Mouse (Mus musculus): Measurements from ENCODE around the gene 2010300C02Rik. TPM values are rescaled to one million over a fixed set of nuclear protein-coding genes. Genes with fewer than 3 reads are reported as not detected.
"Not testable (repeated sequence)": the region's sequence is repeated elsewhere in the genome, so short reads cannot be mapped to it uniquely, and the experiment has no call there.

2010300C02Rik gene
- polyA plus RNA-seq, 1 experiment from 2014 or later = 0.65 TPM

DNA sequence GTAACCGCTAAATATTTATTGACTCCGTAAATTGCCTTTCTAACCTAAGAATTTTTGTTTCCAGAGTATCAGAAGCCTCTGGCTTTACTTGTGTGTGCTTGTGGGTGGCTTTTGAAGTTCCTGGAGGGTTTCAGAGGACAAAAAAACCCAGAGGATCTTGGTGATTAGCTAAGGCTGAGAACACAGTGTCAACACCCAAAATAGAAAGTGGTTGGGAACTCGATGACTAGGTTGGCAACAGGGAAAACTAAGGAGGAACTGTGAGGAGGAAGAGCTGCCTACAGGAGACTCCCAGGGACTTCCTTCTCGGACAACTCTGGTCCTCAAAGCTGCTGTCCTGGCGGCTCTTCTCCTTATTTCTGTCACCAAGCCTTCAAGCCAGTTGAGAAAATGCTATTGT lies 1.2 kb upstream of the 2010300C02Rik start:
- H3K27me3 ChIP-seq (ENCODE audit: control insufficient read depth, insufficient read depth, low read length) = peaks cover 9% of the 10 kb centered on the region; the same call in 1 of the 2 replicates
- WGBS = 72% methylated on average over 5 of the region's 5 CpGs
- no peak for ATAC-seq (replicated peaks; ENCODE audit: insufficient number of reproducible peaks, low FRiP score, low TSS enrichment, low read depth)

DNA sequence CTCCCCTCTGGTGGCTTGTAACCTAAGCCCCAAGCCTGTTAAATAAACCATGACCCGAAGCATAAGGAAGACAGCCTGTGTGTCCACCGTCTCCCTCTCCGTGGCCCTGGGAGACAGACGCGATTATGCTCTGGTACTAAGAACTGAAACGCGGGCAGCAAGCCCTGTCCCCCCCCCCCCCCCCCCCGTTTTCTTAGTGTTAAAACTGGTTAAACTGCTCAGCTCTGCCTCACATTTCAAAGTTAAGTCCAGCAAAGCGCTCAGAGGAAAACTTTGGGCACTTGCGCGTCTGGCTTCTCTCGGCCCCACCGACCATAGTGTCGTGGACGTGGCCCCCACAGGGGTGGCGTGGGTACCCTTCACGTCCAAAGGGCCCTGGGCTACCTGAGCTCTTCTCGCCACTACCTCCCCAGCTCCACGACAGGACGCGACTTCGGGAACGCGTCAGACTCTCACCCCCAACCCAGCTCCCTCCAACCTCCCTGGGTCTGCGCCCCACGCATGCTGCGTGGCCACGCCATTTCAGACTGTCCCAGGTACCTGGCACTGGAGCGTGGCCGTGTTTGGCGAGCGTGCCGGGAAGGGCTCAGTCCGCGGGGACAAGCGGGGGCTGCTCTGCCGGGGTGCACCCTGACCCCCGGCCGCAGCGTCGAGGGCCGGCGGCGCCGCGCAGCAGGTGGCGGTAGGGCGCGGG lies 708 bp downstream of the 2010300C02Rik start:
- peak overlapping the region; percentile 98 for H3K4me2 ChIP-seq (ENCODE audit: low read depth, low read length)
- no peaks in the 10 kb centered on the region for H3K4me1 ChIP-seq (ENCODE audit: control insufficient read depth, insufficient read depth, low read length)
- peak overlapping the region; percentile 57 for H3K9ac ChIP-seq (replicated peaks; ENCODE audit: low read length)
- H3K36me3 ChIP-seq (replicated peaks; ENCODE audit: control insufficient read depth, insufficient read depth, low read depth, low read length) = no peaks in the 10 kb centered on the region
- H3K9me3 ChIP-seq (replicated peaks; ENCODE audit: control insufficient read depth, low read length) = no peaks in the 10 kb centered on the region
- H3K4me3 ChIP-seq (ENCODE audit: low read depth, low read length) = peak overlapping the region; percentile 56
- DNase-seq (ENCODE audit: low spot score) (peak; percentile 17), ATAC-seq (replicated peaks; ENCODE audit: insufficient number of reproducible peaks, low FRiP score, low TSS enrichment, low read depth) (peak; percentile 68; the same call in 1 of the 2 replicates)
- 3% methylated on average over 44 of the region's 49 CpGs for WGBS
- H3K27ac ChIP-seq (replicated peaks; ENCODE audit: low read depth, low read length) = no peak overlapping the region
- H3K27me3 ChIP-seq (ENCODE audit: control insufficient read depth, insufficient read depth, low read length) = peaks cover 9% of the 10 kb centered on the region; the same call in 1 of the 2 replicates

More for the DNA sequence above, 1.2 kb upstream of the 2010300C02Rik start:
- Histone ChIP-seq H3K9ac (replicated peaks; ENCODE audit: low read length) (no peak overlapping the region), H3K36me3 (replicated peaks; ENCODE audit: control insufficient read depth, insufficient read depth, low read depth, low read length) (no peaks in the 10 kb centered on the region), H3K4me1 (ENCODE audit: control insufficient read depth, insufficient read depth, low read length) (no peaks in the 10 kb centered on the region), H3K9me3 (replicated peaks; ENCODE audit: control insufficient read depth, low read length) (no peaks in the 10 kb centered on the region), H3K4me2 (ENCODE audit: low read depth, low read length) (no peak overlapping the region), H3K27ac (replicated peaks; ENCODE audit: low read depth, low read length) (no peak overlapping the region), H3K4me3 (ENCODE audit: low read depth, low read length) (no peak overlapping the region)
- no peak for DNase-seq (ENCODE audit: low spot score)

DNA sequence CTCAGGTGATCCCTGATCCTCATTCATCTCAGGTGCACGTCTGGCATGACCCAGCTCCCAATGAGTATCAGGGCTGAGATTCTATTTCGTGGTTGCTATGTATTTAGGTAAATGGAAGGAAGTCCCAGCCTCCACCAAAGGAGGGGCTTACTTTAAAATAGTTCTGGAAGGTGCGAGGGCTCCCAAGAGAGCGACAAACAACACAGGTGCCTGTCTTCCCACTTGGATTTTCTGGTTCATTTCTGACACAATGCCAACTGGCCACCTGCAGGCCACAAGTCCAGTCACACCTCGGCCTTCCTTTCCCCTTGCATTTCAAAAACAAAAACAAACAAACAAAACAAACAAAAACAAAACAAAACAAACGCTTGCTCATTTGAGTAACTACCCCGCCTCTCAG lies 1.4 kb downstream of the 2010300C02Rik start:
- no peak overlapping the region for H3K27ac ChIP-seq (replicated peaks; ENCODE audit: low read depth, low read length)
- no peak overlapping the region for H3K4me3 ChIP-seq (ENCODE audit: low read depth, low read length)
- H3K27me3 ChIP-seq (ENCODE audit: control insufficient read depth, insufficient read depth, low read length) = peaks cover 9% of the 10 kb centered on the region; the same call in 1 of the 2 replicates
- no peak overlapping the region for H3K9ac ChIP-seq (replicated peaks; ENCODE audit: low read length)
- no peak for DNase-seq (ENCODE audit: low spot score)
- no peak for ATAC-seq (replicated peaks; ENCODE audit: insufficient number of reproducible peaks, low FRiP score, low TSS enrichment, low read depth)
- no peaks in the 10 kb centered on the region for H3K36me3 ChIP-seq (replicated peaks; ENCODE audit: control insufficient read depth, insufficient read depth, low read depth, low read length)
- H3K4me1 ChIP-seq (ENCODE audit: control insufficient read depth, insufficient read depth, low read length) = no peaks in the 10 kb centered on the region
- WGBS = 44% methylated on average over 7 of the region's 7 CpGs
- H3K4me2 ChIP-seq (ENCODE audit: low read depth, low read length) = no peak overlapping the region
- no peaks in the 10 kb centered on the region for H3K9me3 ChIP-seq (replicated peaks; ENCODE audit: control insufficient read depth, low read length)

DNA sequence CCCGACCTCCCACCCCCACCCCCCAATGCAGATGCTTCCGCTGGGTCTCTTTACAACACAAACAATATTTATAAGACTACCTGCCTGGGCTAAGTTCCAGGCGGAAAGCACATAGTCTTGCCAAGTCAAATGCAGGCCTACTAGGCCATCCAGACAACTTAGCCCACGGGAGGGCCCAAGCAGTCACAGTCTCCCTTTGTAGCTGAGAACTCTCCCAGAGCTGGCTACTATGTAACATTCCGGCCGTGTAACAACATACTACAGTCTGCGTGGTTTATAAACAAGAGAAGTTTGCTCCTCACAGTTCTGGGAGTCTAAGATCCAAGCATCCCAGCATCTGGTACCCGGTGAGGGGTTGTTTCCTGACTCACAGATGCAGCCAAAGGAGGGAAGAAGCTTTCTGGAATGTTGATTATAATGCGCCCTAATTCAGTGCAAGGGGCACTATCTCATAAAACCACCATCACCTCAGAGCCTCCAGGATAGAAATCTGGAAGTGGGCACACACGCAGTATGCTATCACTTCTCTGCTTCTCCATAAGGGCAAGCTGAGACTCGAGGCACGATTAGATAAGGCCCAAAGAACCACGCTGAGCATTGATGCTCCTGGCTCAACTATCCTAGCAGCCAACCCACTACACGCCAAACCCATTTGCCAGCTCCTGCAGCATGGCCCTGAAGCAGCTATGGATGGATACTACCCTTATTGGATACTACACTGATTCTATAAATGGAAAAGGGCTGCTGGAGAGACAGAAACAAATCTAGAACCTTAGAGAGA lies 2.3 kb downstream of the 2010300C02Rik start:
- H3K27ac ChIP-seq (replicated peaks; ENCODE audit: low read depth, low read length) = no peak overlapping the region
- ATAC-seq (replicated peaks; ENCODE audit: insufficient number of reproducible peaks, low FRiP score, low TSS enrichment, low read depth) = no peak
- no peak overlapping the region for H3K4me3 ChIP-seq (ENCODE audit: low read depth, low read length)
- H3K27me3 ChIP-seq (ENCODE audit: control insufficient read depth, insufficient read depth, low read length) = peaks cover 9% of the 10 kb centered on the region; the same call in 1 of the 2 replicates
- no peaks in the 10 kb centered on the region for H3K4me1 ChIP-seq (ENCODE audit: control insufficient read depth, insufficient read depth, low read length)
- WGBS = 80% methylated on average over 14 of the region's 14 CpGs
- H3K4me2 ChIP-seq (ENCODE audit: low read depth, low read length) = no peak overlapping the region
- H3K9me3 ChIP-seq (replicated peaks; ENCODE audit: control insufficient read depth, low read length) = no peaks in the 10 kb centered on the region
- DNase-seq (ENCODE audit: low spot score) = no peak
- no peaks in the 10 kb centered on the region for H3K36me3 ChIP-seq (replicated peaks; ENCODE audit: control insufficient read depth, insufficient read depth, low read depth, low read length)
- H3K9ac ChIP-seq (replicated peaks; ENCODE audit: low read length) = no peak overlapping the region

DNA sequence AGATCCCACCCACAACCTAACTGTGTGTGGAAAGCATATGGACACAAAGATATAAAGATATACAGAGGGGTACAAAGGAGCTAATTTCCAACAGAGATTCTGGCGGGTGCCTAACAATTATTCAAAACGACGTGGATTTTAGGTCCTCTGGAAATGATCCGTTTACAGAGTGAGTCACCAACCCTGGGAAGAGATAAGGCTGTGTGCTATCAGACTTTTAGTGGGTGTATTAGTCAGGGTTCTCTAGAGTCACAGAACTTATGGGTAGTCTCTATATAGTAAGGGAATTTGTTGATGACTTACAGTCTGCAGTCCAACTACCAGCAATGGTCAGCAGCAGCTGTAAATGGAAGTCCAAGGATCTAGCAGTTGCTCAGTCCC lies 7.5 kb downstream of the 2010300C02Rik start:
- ATAC-seq (replicated peaks; ENCODE audit: insufficient number of reproducible peaks, low FRiP score, low TSS enrichment, low read depth); H3K9me3 ChIP-seq (replicated peaks; ENCODE audit: control insufficient read depth, low read length); H3K4me2 ChIP-seq (ENCODE audit: low read depth, low read length); H3K27ac ChIP-seq (replicated peaks; ENCODE audit: low read depth, low read length); H3K36me3 ChIP-seq (replicated peaks; ENCODE audit: control insufficient read depth, insufficient read depth, low read depth, low read length); H3K4me1 ChIP-seq (ENCODE audit: control insufficient read depth, insufficient read depth, low read length); DNase-seq (ENCODE audit: low spot score); H3K4me3 ChIP-seq (ENCODE audit: low read depth, low read length); H3K27me3 ChIP-seq (ENCODE audit: control insufficient read depth, insufficient read depth, low read length); H3K9ac ChIP-seq (replicated peaks; ENCODE audit: low read length): not testable (repeated sequence)
- 81% methylated on average over 4 of the region's 4 CpGs for WGBS

DNA sequence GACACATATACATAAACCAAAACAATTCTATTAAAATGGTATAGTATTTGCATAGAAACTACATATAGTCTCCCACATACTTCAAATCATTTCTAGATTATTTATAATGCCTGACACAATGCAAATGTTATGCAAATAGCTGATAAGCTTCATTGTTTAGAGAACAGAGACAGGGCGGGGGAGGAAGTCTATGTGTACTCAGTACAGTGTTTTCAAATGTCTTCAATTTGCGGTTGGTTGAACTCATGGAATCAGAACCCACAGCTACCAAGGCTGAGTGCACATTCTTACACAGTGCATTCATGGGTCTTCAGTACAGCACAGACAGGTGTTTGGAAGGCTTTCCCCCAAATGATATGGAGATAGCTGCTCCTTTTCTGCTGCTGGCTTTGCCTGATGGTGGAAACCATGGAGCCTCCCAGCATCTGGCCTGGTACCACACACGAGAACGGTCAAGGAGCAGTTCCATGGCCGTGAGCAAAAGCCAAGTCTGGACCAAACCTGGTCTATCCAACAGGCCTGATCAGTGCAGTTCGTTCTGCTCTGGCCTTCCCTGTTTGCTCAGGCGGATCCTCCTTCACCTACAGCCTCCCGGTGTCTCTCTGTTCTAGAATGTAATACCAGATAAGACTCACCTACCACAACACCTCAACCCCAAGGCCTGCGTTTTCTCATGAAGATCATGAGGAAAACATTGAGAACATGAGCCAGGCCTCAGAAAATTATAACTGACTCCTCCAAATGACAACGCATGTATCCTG lies 8.1 kb downstream of the 2010300C02Rik start:
- no peak overlapping the region for H3K4me2 ChIP-seq (ENCODE audit: low read depth, low read length)
- 88% methylated on average over 10 of the region's 10 CpGs for WGBS
- H3K27ac ChIP-seq (replicated peaks; ENCODE audit: low read depth, low read length) = no peak overlapping the region
- ATAC-seq (replicated peaks; ENCODE audit: insufficient number of reproducible peaks, low FRiP score, low TSS enrichment, low read depth) = no peak
- no peak overlapping the region for H3K9ac ChIP-seq (replicated peaks; ENCODE audit: low read length)
- no peak for DNase-seq (ENCODE audit: low spot score)
- no peaks in the 10 kb centered on the region for H3K4me1 ChIP-seq (ENCODE audit: control insufficient read depth, insufficient read depth, low read length)
- H3K27me3 ChIP-seq (ENCODE audit: control insufficient read depth, insufficient read depth, low read length) = no peaks in the 10 kb centered on the region
- no peaks in the 10 kb centered on the region for H3K36me3 ChIP-seq (replicated peaks; ENCODE audit: control insufficient read depth, insufficient read depth, low read depth, low read length)
- no peak overlapping the region for H3K4me3 ChIP-seq (ENCODE audit: low read depth, low read length)
- no peaks in the 10 kb centered on the region for H3K9me3 ChIP-seq (replicated peaks; ENCODE audit: control insufficient read depth, low read length)

DNA sequence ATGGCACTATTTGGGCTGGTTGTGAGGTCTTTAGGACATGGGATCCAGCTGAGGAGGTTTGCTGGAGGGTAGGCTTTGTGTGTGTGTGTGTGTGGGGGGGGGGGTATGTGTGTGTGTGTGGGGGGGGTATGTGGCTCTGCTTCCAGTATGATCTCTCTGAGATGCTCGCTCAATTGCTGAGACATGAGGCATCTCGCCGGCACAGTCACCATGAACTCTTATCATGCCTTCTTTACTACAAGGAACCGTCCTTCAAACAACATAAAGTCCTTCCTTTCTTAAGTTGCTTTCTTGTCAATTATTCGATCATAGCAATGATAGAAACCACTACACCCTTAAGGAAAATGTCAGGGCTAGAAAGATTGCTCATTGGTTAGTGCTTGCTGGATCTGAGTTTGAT lies 8.8 kb downstream of the 2010300C02Rik start:
- ATAC-seq (replicated peaks; ENCODE audit: insufficient number of reproducible peaks, low FRiP score, low TSS enrichment, low read depth) = no peak
- no peak for DNase-seq (ENCODE audit: low spot score)
- Histone ChIP-seq H3K4me1 (ENCODE audit: control insufficient read depth, insufficient read depth, low read length) (no peaks in the 10 kb centered on the region), H3K4me2 (ENCODE audit: low read depth, low read length) (no peak overlapping the region), H3K9ac (replicated peaks; ENCODE audit: low read length) (no peak overlapping the region), H3K27me3 (ENCODE audit: control insufficient read depth, insufficient read depth, low read length) (no peaks in the 10 kb centered on the region), H3K4me3 (ENCODE audit: low read depth, low read length) (no peak overlapping the region), H3K36me3 (replicated peaks; ENCODE audit: control insufficient read depth, insufficient read depth, low read depth, low read length) (no peaks in the 10 kb centered on the region), H3K27ac (replicated peaks; ENCODE audit: low read depth, low read length) (no peak overlapping the region), H3K9me3 (replicated peaks; ENCODE audit: control insufficient read depth, low read length) (no peaks in the 10 kb centered on the region)
- WGBS = 92% methylated on average over 5 of the region's 5 CpGs
